Mouse (Mus musculus) forebrain, embryonic 16.5 days (tissue): Measurements from ENCODE around the gene Notum. TPM values are rescaled to one million over a fixed set of nuclear protein-coding genes. Genes with fewer than 3 reads are reported as not detected.

ENCODE experiments used
- ATAC-seq: fragments of 200-750 bp; cut with Nextera tagmentation; 2 replicates; pipeline ENCODE4 v1.8.0; 2017; ENCODE audit warnings: mild to moderate bottlenecking, moderate library complexity
- H3K27ac ChIP-seq: fragments of 300-500 bp; sonication (generic); 2 replicates; pipeline ENCODE4 v1.5.1; 2014; ENCODE audit warnings: low read length, control low read depth
- H3K27me3 ChIP-seq: fragments of 300-500 bp; sonication (generic); replicated peaks from 2 replicates; pipeline ENCODE4 v1.6.1; 2014; ENCODE audit warnings: low read length; ENCODE audit not compliant: control insufficient read depth, insufficient read depth
- H3K36me3 ChIP-seq: fragments of 300-500 bp; sonication (generic); 2 replicates; pipeline ENCODE4 v1.6.1; 2014; ENCODE audit not compliant: control insufficient read depth, insufficient read depth
- H3K4me1 ChIP-seq: fragments of 300-500 bp; sonication (generic); replicated peaks from 2 replicates; pipeline ENCODE4 v1.6.1; 2014; ENCODE audit warnings: low read length; ENCODE audit not compliant: control insufficient read depth, insufficient read depth
- H3K4me2 ChIP-seq: fragments of 300-500 bp; sonication (generic); 2 replicates; pipeline ENCODE4 v1.6.1; 2014; ENCODE audit warnings: mild to moderate bottlenecking, low read length, control low read depth
- H3K4me3 ChIP-seq: fragments of 300-500 bp; sonication (generic); replicated peaks from 2 replicates; pipeline ENCODE4 v1.5.1; 2014; ENCODE audit warnings: mild to moderate bottlenecking, low read length, control low read depth
- H3K9ac ChIP-seq: fragments of 300-500 bp; sonication (generic); replicated peaks from 2 replicates; pipeline ENCODE4 v1.6.1; 2014; ENCODE audit warnings: low read depth, low read length, control low read depth
- H3K9me3 ChIP-seq: fragments of 300-500 bp; sonication (generic); 2 replicates; pipeline ENCODE4 v1.6.1; 2016; ENCODE audit warnings: low read length; ENCODE audit not compliant: control insufficient read depth
- WGBS: fragments of 180-500 bp; shearing (Covaris S2); extraction: QIAGEN DNeasy Blood & Tissue Kit; methylation state at CpG from one replicate; pipeline ENCODE4 v1.1.7; 2014; 5-methylcytosine and 5-hydroxymethylcytosine counted together
- microRNA-seq: library from miRNA; unstranded; fragments of <30 nt; microRNA quantifications from one replicate; pipeline ENCODE4, GENCODE M21; 2017
- polyA plus RNA-seq: library from polyadenylated mRNA; unstranded; fragments of >200 nt; fragmentation: Nextera tagmentation; extraction: Ambion mirVana; gene quantifications from 2 replicates; pipeline ENCODE4 v1.2.1, GENCODE M21; 2015

Gene Notum
- polyA plus RNA-seq, 1 experiment from 2014 or later: 0.77 TPM

DNA sequence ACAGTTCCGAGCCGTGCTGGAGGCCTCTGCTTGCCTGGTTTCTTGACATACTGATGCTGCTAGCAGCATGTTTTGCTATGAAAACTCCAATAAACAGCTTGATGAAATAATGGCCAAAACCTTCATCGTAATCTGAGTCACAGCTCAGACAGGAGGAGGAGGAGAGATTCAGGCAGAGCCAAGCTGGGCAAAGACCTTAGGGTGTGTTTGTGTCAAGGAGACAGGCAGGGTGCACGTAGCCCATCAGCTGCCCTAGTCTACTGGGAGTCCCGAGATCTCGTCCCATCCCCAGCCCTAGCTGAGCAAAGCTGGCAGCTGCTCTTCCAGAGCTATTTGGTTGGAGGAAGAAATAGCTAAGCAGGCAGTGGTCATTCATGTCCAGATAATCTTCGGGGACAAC is 55.3 kb downstream of the Notum start:
- Histone ChIP-seq H3K27ac (no peak overlapping the region), H3K4me1 (peaks cover 8% of the 10 kb centered on the region; the same call in 1 of the 2 replicates), H3K9ac (no peak overlapping the region), H3K4me2 (no peak overlapping the region), H3K27me3 (peaks cover 3% of the 10 kb centered on the region), H3K9me3 (no peaks in the 10 kb centered on the region), H3K4me3 (no peak overlapping the region), H3K36me3 (peaks cover 21% of the 10 kb centered on the region)
- no peak for ATAC-seq
- 83% methylated on average over 7 of the region's 7 CpGs for WGBS

Small RNA genes within 50 kb of the gene (microRNA-seq; reads per million reads assigned to microRNA genes)
- 0.83 reads per million for gene Mir6936

Other genes starting within 250 kb of the Notum start
- 32.0 and 32.1 TPM in 2 replicates for gene Nploc4, start 223.5 kb downstream of the Notum start, polyA plus RNA-seq
- not detected in 2 replicates for gene Tspan10, start 218.5 kb downstream of the Notum start, polyA plus RNA-seq
- gene Pde6g, start 207.7 kb downstream of the Notum start, polyA plus RNA-seq: 0.32 TPM in 1 of 2 replicates, not detected in the other
- 9.7 and 9.9 TPM in 2 replicates for gene Oxld1, start 203.1 kb downstream of the Notum start, polyA plus RNA-seq
- gene Ccdc137, start 203.1 kb downstream of the Notum start, polyA plus RNA-seq: 26.2 and 31.2 TPM in 2 replicates
- gene Arl16, start 193.6 kb downstream of the Notum start, polyA plus RNA-seq: 45.5 and 56.4 TPM in 2 replicates
- 107 and 119 TPM in 2 replicates for gene Mrpl12, start 176.6 kb downstream of the Notum start, polyA plus RNA-seq
- 26.5 and 29.5 TPM in 2 replicates for gene Slc25a10, start 169.3 kb downstream of the Notum start, polyA plus RNA-seq
- 0.43 TPM in 1 of 2 replicates, not detected in the other for gene Gcgr, start 130.5 kb downstream of the Notum start, polyA plus RNA-seq
- 222 and 241 TPM in 2 replicates for gene Mcrip1, start 111.4 kb downstream of the Notum start, polyA plus RNA-seq
- not detected in 2 replicates for gene Ppp1r27, start 110.0 kb downstream of the Notum start, polyA plus RNA-seq
- 238 and 265 TPM in 2 replicates for gene P4hb, start 87.9 kb downstream of the Notum start, polyA plus RNA-seq
- 477 and 485 TPM in 2 replicates for gene Arhgdia, start 79.6 kb downstream of the Notum start, polyA plus RNA-seq
- 287 and 320 TPM in 2 replicates for gene Alyref, start 62.8 kb downstream of the Notum start, polyA plus RNA-seq
- gene Anapc11, start 62.8 kb downstream of the Notum start, polyA plus RNA-seq: 178 and 192 TPM in 2 replicates
- gene Npb, start 52.7 kb downstream of the Notum start, polyA plus RNA-seq: not detected in 2 replicates
- gene Pcyt2, start 43.2 kb downstream of the Notum start, polyA plus RNA-seq: 175 and 234 TPM in 2 replicates
- 50.2 and 50.6 TPM in 2 replicates for gene Sirt7, start 35.9 kb downstream of the Notum start, polyA plus RNA-seq
- gene Mafg, start 27.6 kb downstream of the Notum start, polyA plus RNA-seq: 39.9 and 40.1 TPM in 2 replicates
- 34.9 and 36.5 TPM in 2 replicates for gene Pycr1, start 17.4 kb downstream of the Notum start, polyA plus RNA-seq
- 0.75 TPM in 1 of 2 replicates, not detected in the other for gene Myadml2, start 13.0 kb downstream of the Notum start, polyA plus RNA-seq
- 132 and 158 TPM in 2 replicates for gene Aspscr1, start 11.8 kb upstream of the Notum start, polyA plus RNA-seq
- 82.8 and 95.0 TPM in 2 replicates for gene Cenpx, start 52.6 kb upstream of the Notum start, polyA plus RNA-seq
- gene Lrrc45, start 52.8 kb upstream of the Notum start, polyA plus RNA-seq: 91.0 and 118 TPM in 2 replicates
- gene Rac3, start 60.3 kb upstream of the Notum start, polyA plus RNA-seq: 251 and 347 TPM in 2 replicates
- gene Dcxr, start 66.1 kb upstream of the Notum start, polyA plus RNA-seq: 7.6 TPM in 2 replicates
- 0.92 and 4.8 TPM in 2 replicates for gene Cbr2, start 70.9 kb upstream of the Notum start, polyA plus RNA-seq
- gene Hmga1b, start 101.6 kb upstream of the Notum start, polyA plus RNA-seq: 1.7 and 2.2 TPM in 2 replicates
- 95.2 and 119 TPM in 2 replicates for gene Rfng, start 123.0 kb upstream of the Notum start, polyA plus RNA-seq
- gene Gps1, start 123.1 kb upstream of the Notum start, polyA plus RNA-seq: 287 and 305 TPM in 2 replicates
- gene Dus1l, start 135.2 kb upstream of the Notum start, polyA plus RNA-seq: 53.4 and 56.9 TPM in 2 replicates
- 92.0 and 97.4 TPM in 2 replicates for gene Fasn, start 163.4 kb upstream of the Notum start, polyA plus RNA-seq